9 mouse cellular contexts compared by ENCODE assay signal in the genomic region with DNA sequence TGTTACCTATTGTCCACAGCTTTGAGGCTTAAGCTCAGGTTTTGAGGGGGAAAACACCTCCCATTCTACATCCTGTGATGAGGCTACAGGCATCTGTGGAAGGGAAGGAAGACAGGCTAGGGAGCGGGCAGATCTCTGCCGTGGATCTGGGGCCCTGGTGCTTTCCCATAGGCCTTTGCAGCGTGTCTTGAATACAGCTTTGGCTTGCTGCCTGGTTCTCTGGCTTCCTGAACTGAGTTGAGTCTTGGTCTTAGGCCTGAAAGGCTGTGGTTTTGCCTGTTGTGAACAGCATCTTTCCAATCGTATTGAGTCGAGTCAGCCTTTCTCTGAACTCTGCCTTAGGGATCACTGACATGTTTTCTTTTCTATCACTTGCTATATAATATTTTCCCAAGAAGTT. TPM values are rescaled to one million over a fixed set of nuclear protein-coding genes. Genes with fewer than 3 reads are reported as not detected.
A peak's percentile ranks its signal among the peaks of the same experiment; 100 is the strongest.
DNase-seq lines count a peak whose midpoint lies in the region; ATAC-seq and TF ChIP-seq lines count a peak whose summit lies in the region.
"Had no signal": no experiment of that assay in that cellular context is flagged by ENCODE, and none has a peak within 500 bp of the region (broad histone marks: within the 10 kb centered on the region; RNA-seq: fewer than 3 reads in every experiment).

No protein-coding gene starts in this region.

- peaks cover 4% of the 10 kb centered on the region; the same call in 1 of the 2 replicates for H3K4me1 ChIP-seq in lung, postnatal 0 days (ENCODE audit: insufficient read depth, low read depth, low read length)
- H3K4me1 ChIP-seq: embryonic facial prominence, embryonic 12.5 days had no signal

- intact Hi-C loops in left cerebral cortex, postnatal 4 days (cut with DNase I): no loop called here
- intact Hi-C loops in left cerebral cortex, adult 2 months (cut with DNase I): no loop called here

- no peak overlapping the region for H3K9ac ChIP-seq in lung, postnatal 0 days (replicated peaks; ENCODE audit: low read depth)
- H3K9ac ChIP-seq: embryonic facial prominence, embryonic 12.5 days had no signal

- H3K36me3 ChIP-seq in lung, postnatal 0 days (ENCODE audit: insufficient read depth, low read length): no peaks in the 10 kb centered on the region
- H3K36me3 ChIP-seq: embryonic facial prominence, embryonic 12.5 days had no signal

- WGBS in lung, postnatal 0 days: 54% methylated on average over 5 of the region's 5 CpGs

- H3K9me3 ChIP-seq in lung, postnatal 0 days (ENCODE audit: low read length): no peaks in the 10 kb centered on the region

- no peaks in the 10 kb centered on the region for H3K27me3 ChIP-seq in lung, postnatal 0 days (replicated peaks; ENCODE audit: insufficient read depth, low read length)
- H3K27me3 ChIP-seq: embryonic facial prominence, embryonic 12.5 days had no signal

- TF ChIP-seq CTCF in left cerebral cortex, adult 2 months (IDR thresholded peaks at IDR 0.05): no peak
- TF ChIP-seq CTCF in lung, postnatal 0 days (IDR thresholded peaks at IDR 0.05): no peak

- H3K4me2 ChIP-seq in lung, postnatal 0 days (replicated peaks; ENCODE audit: low read depth, low read length): no peak overlapping the region
- H3K4me2 ChIP-seq: embryonic facial prominence, embryonic 12.5 days had no signal

- TF ChIP-seq EP300 in lung, postnatal 0 days (IDR thresholded peaks at IDR 0.05): no peak

- peak; percentile 61; the same call in 1 of the 2 replicates for ATAC-seq in cerebellum, adult (ENCODE audit: insufficient number of reproducible peaks, low FRiP score, low TSS enrichment)
- 0 out of 2 replicates have a peak, but pooled peaks have one; percentile 33 for ATAC-seq in lung, postnatal 0 days
- ATAC-seq in megakaryocyte, adult 5-6 weeks (ENCODE audit: poor library complexity, severe bottlenecking): no peak

- no peak overlapping the region for H3K27ac ChIP-seq in left cerebral cortex, adult 2 months
- H3K27ac ChIP-seq in lung, postnatal 0 days (ENCODE audit: low read length): peak overlapping the region; percentile 43; the same call in 1 of the 2 replicates
- H3K27ac ChIP-seq: embryonic facial prominence, embryonic 12.5 days had no signal

- no peak overlapping the region for H3K4me3 ChIP-seq in left cerebral cortex, adult 2 months
- no peak overlapping the region for H3K4me3 ChIP-seq in lung, postnatal 0 days (ENCODE audit: low read depth, low read length)
- H3K4me3 ChIP-seq: embryonic facial prominence, embryonic 12.5 days had no signal

- no peak for DNase-seq in cerebellum, adult 9-10 months
- DNase-seq in left cerebral cortex, postnatal 4 days: peak; percentile 17
- no peak for DNase-seq in left cerebral cortex, adult 2 months (ENCODE audit: extremely low spot score in 1 of 2, low spot score in 2 of 2)
- peak; percentile 27 to 32 for DNase-seq in heart, adult 9 months (ENCODE audit: low spot score in 2 of 2)
- peak; percentile 21 for DNase-seq in lung, postnatal 0 days (ENCODE audit: low spot score)
- DNase-seq in testis, postnatal 14 days (ENCODE audit: low spot score): no peak

RNA-seq across cellular contexts. Expression of a gene that starts 33.5 kb away (rescaled TPM):
- 10 to 100 TPM; 11.2 to 14.1 TPM for total RNA-seq in left cerebral cortex, postnatal 4 days (2021)
- 10 to 100 TPM in 1 of 2 experiments, 1 to 10 TPM in 1; 8.9 to 11.7 TPM for total RNA-seq in left cerebral cortex, adult 2 months (2021)
- polyA plus RNA-seq in lung, postnatal 0 days (2015; fragmentation: Nextera tagmentation; extraction: Ambion mirVana): 8.0 and 8.5 TPM in 2 replicates
- total RNA-seq in megakaryocyte, adult 5-6 weeks (2015): 6.3 and 9.1 TPM in 2 replicates
- total RNA-seq in megakaryocyte, adult 5-6 weeks (2017): 10.7 and 12.8 TPM in 2 replicates

RNA-seq across cellular contexts. Expression of a gene that starts 35.7 kb away (rescaled TPM):
- 100 to 1,000 TPM; 153 to 159 TPM for total RNA-seq in left cerebral cortex, postnatal 4 days (2021)
- total RNA-seq in left cerebral cortex, adult 2 months (2021): 100 to 1,000 TPM; 137 to 142 TPM
- polyA plus RNA-seq in lung, postnatal 0 days (2015; fragmentation: Nextera tagmentation; extraction: Ambion mirVana): 7.7 and 9.3 TPM in 2 replicates
- 12.9 and 15.0 TPM in 2 replicates for total RNA-seq in megakaryocyte, adult 5-6 weeks (2015)
- total RNA-seq in megakaryocyte, adult 5-6 weeks (2017): 20.0 and 22.6 TPM in 2 replicates

Comparison
In these comparisons a context has a peak if more than half of its experiments do, and no peak if none do; other contexts are left out.
1. DNase-seq: peak in left cerebral cortex, postnatal 4 days (single experiment), heart, adult 9 months (2 of 2) and lung, postnatal 0 days (single experiment); none in cerebellum, adult 9-10 months (single experiment), left cerebral cortex, adult 2 months (0 of 2) and testis, postnatal 14 days (single experiment).
2. RNA of a gene that starts 35.7 kb away (total RNA-seq): 153 to 159 TPM in left cerebral cortex, postnatal 4 days and 137 to 142 TPM in left cerebral cortex, adult 2 months; 12.9 to 22.6 TPM in megakaryocyte, adult 5-6 weeks; every median in the first group is over 4 times any median in the second.